Mouse (Mus musculus) B cell, adult 2 months (primary cell): ENCODE measurements around the gene Zfp574.

Experiments used
- DNase-seq, 2 experiments: peaks; one replicate each; pipeline ENCODE4 v3.0.0; 2022

The Zfp574 gene

GRCm38 (mm10) chr7:25073924-25074323 is 1.6 kb downstream of the Zfp574 start:
- no peak for DNase-seq

GRCm38 (mm10) chr7:25076296-25076662 is 3.9 kb downstream of the Zfp574 start:
- DNase-seq, result no peak

GRCm38 (mm10) chr7:25076663-25077413 is 4.5 kb downstream of the Zfp574 start:
- DNase-seq, result peak; percentile 94 to 95

GRCm38 (mm10) chr7:25077414-25077755 is 5.0 kb downstream of the Zfp574 start:
- DNase-seq, result no peak

DNA sequence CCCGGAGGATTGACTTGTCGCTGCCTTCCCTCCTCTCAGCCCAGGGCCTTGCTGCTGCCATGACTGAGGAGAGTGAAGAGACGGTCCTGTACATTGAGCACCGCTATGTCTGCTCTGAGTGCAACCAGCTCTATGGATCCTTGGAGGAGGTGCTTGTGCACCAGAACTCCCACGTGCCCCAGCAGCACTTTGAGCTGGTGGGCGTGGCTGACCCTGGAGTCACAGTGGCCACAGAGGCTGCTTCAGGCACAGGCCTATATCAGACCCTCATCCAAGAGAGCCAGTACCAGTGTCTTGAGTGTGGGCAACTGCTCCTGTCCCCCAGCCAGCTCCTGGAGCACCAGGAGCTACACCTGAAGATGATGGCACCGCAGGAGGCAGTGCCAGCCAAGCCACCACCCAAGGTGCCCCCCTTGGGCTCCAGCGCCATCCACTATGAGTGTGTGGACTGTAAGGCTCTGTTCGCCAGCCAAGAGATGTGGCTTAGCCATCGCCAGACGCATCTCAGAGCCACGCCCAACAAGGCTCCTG is 7.2 kb downstream of the Zfp574 start:
- DNase-seq, result no peak

DNA sequence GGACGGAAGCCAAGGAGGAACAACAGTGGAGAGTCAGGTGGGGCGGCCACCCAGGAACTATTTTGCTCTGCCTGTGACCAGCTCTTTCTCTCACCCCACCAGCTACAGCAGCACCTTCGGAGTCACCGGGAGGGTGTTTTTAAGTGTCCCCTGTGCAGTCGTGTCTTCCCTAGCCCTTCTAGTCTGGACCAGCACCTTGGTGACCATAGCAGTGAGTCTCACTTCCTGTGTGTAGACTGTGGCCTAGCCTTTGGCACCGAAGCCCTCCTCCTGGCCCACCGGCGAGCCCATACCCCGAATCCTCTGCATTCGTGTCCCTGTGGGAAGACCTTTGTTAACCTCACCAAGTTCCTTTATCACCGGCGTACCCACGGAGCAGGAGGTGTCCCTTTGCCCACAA is 8.1 kb downstream of the Zfp574 start:
- no peak for DNase-seq

DNA sequence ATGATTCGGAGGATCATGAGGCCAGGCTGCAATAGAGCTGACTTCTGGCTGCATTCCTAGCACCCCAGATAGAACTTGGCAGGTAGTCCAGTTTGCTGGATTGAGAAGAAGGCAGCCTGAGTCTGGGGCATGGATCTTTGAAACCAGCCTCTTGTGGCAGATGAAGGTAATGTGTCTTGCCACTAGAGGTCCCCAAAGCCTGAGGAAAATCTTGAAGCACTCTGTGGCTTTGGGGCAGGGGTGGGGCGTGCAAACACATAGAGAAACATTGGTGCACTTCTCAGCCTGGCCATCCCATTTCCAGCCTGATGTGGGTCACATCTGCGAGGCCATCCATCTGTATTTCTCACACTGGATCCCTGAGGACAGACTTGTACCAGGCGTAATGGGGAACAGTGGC is 10.1 kb downstream of the Zfp574 start:
- DNase-seq, result peak; percentile 70 to 71

- no peak for DNase-seq
Measured at GRCm38 (mm10) chr7:25084621-25085020, 12.3 kb downstream of the Zfp574 start.

- DNase-seq, result peak in 1 of 2 experiments; percentile 36
Measured at GRCm38 (mm10) chr7:25086656-25087055, 14.3 kb downstream of the Zfp574 start.

GRCm38 (mm10) chr7:25087256-25087912 is 15.0 kb downstream of the Zfp574 start:
- no peak for DNase-seq

- no peak for DNase-seq
Measured at GRCm38 (mm10) chr7:25087972-25088371, 15.6 kb downstream of the Zfp574 start.

DNA sequence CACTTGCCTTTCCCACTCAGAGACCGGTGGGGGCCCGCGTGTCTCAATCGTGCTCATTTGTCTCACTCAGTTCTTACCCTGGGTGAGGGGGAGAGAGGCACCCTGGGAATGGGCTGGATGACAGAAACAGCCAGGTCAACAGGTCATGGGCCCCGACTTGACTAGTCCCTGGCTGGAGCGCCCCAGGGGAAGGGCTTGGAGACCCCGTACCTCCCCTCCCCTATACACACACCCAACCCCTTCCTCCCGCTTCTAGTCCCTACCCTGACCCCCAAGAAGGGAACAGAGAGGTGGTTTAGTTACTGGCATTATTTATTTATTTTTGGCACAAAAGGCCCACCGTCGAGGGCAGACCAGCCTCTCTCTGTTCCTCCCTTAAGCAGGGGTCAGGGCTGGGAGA is 16.2 kb downstream of the Zfp574 start:
- DNase-seq, result no peak

GRCm38 (mm10) chr7:25088968-25089367 is 16.6 kb downstream of the Zfp574 start:
- no peak for DNase-seq

DNA sequence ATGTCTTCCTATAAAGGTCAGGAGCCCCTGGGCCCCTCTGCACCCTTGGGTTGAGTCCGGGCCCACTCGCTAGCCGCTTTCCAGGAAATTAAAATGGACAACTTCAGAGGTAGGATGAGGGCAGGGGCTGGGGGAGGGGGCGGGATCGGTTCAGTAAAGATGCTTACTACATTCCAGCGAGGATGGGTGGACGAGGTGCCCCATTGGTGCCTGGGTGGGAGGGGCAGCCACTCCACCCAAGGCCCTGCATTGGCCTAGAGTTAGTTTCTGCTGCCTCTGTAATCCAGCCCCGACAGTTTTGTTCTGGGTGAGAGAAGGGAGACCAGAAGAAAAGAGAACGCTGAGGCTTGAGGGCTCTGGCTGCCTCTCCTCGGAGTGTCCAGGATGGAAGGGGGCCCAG is 17.5 kb downstream of the Zfp574 start:
- DNase-seq, result no peak

DNA sequence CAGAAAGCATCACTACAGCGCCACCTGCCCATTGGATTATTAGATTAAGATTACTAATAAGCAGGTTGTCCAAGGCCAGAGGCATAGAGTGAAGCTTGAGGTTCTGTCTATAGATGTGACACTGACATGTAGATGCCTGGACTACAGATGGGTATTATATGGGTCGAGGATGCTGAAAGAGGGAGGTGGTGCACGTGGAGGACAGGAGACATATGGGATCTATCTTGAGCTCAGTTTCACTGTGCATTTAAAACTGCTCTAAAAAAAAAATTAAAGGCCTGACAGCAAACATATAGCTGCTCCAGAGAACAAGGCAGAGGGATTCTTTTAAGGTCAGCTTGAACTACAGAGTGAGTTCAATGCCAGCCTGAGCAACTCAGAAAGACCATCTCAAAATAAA is 25.8 kb downstream of the Zfp574 start:
- DNase-seq, result no peak

DNA sequence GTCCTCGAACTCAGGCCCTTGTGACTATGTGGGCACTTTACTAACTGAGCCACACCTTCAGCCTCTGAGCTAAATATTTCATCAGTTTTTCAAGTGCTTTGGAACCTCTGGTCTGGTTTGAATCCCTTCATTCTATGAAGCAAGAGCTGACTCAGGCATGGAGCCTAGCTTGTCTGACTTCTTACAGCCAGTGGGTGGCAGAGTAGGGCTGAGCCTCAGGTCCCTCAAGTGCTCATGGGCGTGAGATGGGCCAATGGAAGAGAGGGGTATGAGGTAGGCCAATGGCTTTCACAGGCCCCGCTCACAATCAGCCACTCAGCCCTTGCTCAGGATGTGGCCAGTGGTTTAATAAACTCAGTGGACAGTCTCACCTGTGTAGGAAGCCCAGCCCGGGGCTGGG is 27.2 kb downstream of the Zfp574 start:
- DNase-seq, result no peak

GRCm38 (mm10) chr7:25105411-25106160 is 33.2 kb downstream of the Zfp574 start:
- DNase-seq, result peak; percentile 97

DNA sequence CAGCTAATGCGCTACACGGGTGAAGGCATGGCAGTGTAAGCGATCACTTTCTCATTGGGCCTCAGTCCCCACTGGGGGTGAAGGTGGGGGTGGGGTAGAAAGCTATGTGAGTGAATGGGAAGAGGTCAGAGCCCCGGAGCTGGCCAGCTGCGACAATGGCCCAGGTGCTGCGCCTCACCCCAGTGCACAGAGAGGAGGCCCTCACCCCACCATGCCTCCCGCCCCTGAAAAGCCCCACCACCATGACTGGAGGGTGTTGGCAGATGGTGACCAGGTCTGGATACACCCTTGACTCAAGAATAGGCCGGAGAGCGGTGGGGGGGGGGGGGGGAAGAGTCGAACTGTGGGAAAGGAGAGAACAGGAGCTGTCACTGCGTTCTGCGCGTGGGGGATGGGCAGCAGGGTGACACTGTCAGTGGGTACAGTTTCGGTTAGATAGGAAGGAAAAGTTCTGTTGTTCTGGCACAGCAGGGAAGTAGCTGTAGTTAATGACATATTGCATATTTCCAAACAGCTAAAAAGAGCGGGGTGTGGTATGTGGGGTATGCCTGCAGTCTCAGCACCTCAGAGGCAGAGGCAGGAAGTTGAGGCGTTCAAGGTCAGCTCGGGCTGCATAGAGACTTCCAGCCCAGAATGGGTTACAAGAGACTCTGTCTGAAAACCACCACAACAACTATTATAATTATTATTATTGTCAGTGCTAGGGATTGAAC is 34.6 kb downstream of the Zfp574 start:
- peak in 1 of 2 experiments; percentile 24 for DNase-seq

- DNase-seq, result no peak
Measured at GRCm38 (mm10) chr7:25109355-25109754, 37.0 kb downstream of the Zfp574 start.

GRCm38 (mm10) chr7:25110336-25110735 is 38.0 kb downstream of the Zfp574 start:
- DNase-seq, result no peak

- DNase-seq, result peak in 1 of 2 experiments; percentile 43
Measured at GRCm38 (mm10) chr7:25112178-25112955, 40.0 kb downstream of the Zfp574 start.

DNA sequence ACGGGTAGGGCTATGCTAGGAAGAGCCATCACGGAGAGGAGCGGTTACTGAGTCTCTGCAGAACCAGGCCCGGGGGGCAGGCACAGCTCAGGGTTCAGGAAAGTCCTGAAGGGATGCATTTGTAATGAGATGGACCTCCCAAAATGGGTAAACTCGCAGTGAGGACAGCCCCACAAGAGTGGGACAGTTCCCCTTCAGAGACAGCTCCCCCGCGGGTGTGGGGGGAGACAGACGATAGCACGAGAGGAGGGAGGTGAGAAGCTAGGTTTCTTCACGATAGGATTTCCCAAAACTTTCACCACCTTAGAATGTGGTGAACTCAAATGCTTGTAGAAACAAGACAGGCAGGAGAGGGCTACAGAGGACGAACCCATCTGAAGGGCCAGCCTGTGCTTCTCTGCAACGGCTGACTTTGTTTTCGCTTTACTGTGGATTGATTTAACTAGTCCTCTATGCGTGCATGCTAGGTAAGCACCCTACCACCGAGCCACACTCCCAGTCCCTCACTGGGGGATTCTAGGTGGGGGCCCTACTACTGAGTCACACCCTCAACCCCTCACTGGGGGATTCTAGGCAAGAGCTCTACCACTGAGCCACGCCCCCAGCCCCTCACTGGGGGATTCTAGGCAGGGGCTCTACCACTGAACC is 40.7 kb downstream of the Zfp574 start:
- no peak for DNase-seq
